Mouse (Mus musculus) testis, postnatal 10 days (tissue): ENCODE results near the gene Olfr771.
"Not testable (repeated sequence)": the region's sequence is repeated elsewhere in the genome, so short reads cannot be mapped to it uniquely, and the experiment has no call there.

ENCODE experiments used
- DNase-seq: peaks from one replicate; pipeline ENCODE4 v3.0.0; 2021; ENCODE audit warnings: low spot score

The Olfr771 gene

GRCm38 (mm10) chr10:129164651-129165050, at the start of gene Olfr771:
TSS of gene Olfr771 (minus strand) at chr10:129164751.
- no peak for DNase-seq

GRCm38 (mm10) chr10:129187319-129187718, 22.8 kb upstream of the Olfr771 start, which contains the start of gene Olfr773:
TSS of gene Olfr773 (minus strand) at chr10:129187419.
- DNase-seq: not testable (repeated sequence)

- not testable (repeated sequence) for DNase-seq
Observed at GRCm38 (mm10) chr10:129177821-129178220, 13.3 kb upstream of the Olfr771 start, which contains the start of gene Olfr772. TSS of gene Olfr772 (minus strand) at chr10:129177921.

- DNase-seq: no peak
Observed at GRCm38 (mm10) chr10:129138898-129139297, 25.7 kb downstream of the Olfr771 start, which contains the start of gene Olfr770. TSS of gene Olfr770 (minus strand) at chr10:129138998.

GRCm38 (mm10) chr10:129117761-129118160, 46.8 kb downstream of the Olfr771 start, which contains the start of gene Olfr769:
TSS of gene Olfr769 (minus strand) at chr10:129117861.
- DNase-seq: no peak

GRCm38 (mm10) chr10:129115146-129115545, 49.4 kb downstream of the Olfr771 start:
- DNase-seq: no peak
